Mouse (Mus musculus): ENCODE measurements at regions not wholly inside any gene's neighbourhood (a gene's known extent, or its start where the extent isn't known, plus 50 kb on each side); places are given as distances from the start of the nearest gene placed in this dataset.

- no peak for TF ChIP-seq CTCF (IDR thresholded peaks at IDR 0.05; ENCODE audit: insufficient read depth, low read depth, low read length)
- no peak for TF ChIP-seq POLR2A (IDR thresholded peaks at IDR 0.05; ENCODE audit: insufficient read depth, low read depth, low read length)
Measured at GRCm38 (mm10) chr19:15784644-15785043, 162.5 kb downstream of the Psat1 start.
